Mouse (Mus musculus): ENCODE measurements at regions not wholly inside any gene's neighbourhood (a gene's known extent, or its start where the extent isn't known, plus 50 kb on each side); places are given as distances from the start of the nearest gene placed in this dataset.
A peak's percentile ranks its signal among the peaks of the same experiment; 100 is the strongest.

DNA sequence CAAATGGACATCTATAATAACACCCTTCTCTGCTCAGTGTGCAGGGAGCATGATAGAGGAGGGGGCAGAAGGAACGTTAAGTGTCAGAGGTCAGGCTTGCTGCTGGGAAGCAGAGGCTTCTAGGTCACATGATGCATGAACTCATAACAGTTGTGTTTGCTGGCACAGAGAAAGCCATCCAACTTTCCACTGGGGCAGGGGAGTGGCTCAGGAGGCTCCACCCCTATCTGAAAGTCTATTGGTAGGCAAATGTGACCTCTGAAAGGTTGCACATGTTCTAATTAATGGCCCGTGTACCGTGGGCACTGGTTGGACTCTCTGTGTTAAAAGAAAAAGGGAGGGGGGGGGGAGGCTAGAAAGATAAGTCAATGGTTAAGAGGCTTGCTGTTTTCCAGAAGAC lies 224.6 kb downstream of the Slc16a7 start:
- DNase-seq (ENCODE audit: low spot score in 2 of 2): no peak

DNA sequence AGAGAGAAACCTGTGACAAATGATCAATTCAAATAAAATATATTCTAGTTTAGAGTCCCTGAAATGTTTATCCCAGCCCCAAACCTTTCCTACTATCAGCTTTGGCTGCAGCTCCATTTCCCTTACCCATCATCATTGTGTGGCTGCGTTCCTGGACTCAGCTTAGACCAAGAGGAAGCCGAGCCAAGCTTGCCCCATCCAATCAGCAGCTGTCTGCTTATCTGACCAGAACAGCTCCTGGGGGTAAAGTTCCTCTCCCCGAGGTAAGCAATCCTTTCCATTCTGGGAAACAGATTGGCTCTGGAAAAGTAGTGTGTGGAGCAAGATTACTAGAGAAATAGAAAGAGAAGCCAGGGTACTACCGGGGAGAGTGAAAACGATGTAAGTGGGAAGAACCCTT lies 228.2 kb downstream of the Slc16a7 start:
- DNase-seq (ENCODE audit: low spot score in 2 of 2): no peak

DNA sequence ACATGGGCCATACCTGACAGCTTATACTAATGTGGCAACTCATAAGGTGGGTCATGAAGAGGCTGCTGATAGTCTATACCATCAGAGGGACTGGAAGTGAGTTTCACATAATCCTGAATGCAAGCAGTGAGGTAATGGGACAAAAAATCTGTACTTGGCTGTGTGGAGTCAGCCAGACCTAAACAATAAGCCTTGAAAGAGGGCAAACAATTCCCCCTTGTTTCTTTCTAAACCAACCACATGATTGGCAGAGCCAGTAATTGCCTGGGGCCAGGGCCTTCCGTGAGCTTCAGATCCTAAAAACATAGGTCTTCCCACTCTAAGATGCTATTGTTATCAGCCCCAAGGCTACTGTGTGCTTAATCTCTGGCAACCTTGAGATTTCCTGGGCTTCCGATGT lies 240.5 kb downstream of the Slc16a7 start:
- no peak for DNase-seq (ENCODE audit: low spot score in 2 of 2)

DNA sequence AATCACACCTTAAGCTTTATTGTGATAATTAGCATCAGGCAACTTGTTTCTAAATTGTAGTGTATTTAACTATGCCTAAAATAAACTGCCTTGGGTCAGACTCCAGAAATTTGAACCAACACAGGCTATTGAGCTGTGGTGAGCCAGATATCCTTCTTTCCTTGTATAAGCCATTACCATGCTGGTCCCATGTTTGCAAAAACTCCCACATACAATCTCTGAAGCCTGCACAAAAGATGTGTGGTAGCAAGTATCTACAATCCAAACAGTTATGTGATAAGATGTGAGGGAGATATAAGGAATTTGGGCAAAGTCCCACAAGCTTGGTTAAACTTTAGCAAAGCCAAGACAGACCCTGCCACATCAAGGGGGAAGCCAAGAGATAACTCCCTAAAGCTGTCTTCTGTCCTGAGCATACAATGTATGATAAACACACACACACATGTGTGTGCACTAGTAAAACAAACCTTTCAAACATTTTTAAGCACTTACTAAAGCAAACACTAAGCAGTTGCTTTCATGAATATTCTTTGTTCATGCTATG lies 242.0 kb downstream of the Slc16a7 start:
- DNase-seq (ENCODE audit: low spot score in 2 of 2): no peak

DNA sequence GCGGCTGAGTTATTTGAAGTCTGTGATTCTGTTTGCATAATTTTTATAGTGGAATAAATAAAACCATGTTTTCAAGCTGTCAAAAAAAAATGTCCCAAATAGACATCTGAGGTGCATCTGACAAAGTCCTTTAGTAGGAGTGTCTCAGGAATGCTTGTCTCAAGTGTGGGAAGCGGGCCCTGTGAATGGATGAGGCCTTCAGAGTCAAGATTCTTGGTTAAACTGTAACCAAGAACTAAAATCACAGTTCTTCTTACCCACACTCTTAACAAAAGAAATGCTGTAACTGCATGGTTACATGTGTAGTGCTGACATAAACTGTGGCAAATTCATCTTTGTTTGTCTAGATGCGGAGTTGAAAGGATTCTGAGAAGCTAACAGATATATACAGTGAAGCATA lies 242.9 kb downstream of the Slc16a7 start:
- no peak for DNase-seq (ENCODE audit: low spot score in 2 of 2)

DNA sequence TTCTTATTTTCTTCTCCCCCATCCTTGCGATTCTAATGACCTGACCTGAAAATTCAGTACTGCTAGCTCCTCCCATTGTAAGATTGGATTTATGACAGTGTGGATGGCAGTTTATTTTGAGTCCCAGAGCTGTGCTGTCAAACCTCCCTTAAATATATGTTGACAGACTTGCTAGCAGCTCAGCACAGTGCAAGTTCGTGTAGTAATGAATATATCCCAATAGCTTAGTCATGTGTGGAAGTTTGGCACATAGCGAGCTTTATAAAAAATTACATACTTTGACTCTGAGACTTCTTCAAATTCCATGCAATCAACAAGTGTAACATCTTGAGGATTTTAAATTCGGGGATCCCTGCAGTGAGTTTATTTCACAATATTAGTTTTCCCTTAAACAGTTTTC lies 243.5 kb downstream of the Slc16a7 start:
- DNase-seq (ENCODE audit: low spot score in 2 of 2): no peak

DNA sequence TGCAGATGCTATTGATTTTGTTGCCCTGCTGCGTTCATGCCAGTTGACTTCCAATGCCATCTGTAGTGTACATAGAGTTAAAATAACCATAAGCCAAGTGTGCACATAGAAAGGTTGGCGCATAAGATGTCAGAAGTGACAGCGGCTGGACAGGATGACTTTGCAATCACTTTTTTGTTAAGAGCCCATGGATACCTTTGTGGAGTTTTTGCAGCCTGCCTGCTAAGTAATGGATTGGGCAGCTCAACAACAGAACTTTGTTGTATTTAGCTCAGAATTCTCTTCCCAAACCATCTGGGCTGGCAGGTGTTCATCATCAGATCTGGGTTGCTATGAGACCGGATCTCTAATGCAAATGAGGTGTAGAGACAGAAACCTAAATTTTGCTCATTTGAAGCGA lies 267.5 kb downstream of the Slc16a7 start:
- DNase-seq (ENCODE audit: low spot score in 2 of 2): no peak

DNA sequence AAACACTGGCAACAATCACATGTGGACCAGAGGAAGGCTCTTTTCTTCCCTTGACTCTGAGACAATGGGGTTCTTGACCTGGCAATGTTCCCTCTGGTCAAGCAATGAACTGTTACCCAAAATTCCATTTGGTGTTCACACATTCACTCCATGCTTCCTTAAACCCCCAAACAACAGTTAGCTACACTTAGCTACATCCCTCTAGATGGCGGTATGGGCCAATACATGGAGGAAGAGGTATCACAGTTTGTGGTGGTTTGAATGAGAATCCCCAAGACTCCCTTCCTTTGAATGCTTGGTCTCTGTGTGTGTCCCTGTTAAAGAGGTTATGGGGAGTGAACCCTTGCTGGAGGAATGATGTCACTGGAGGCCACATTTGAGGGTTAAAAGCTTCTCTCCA lies 274.9 kb downstream of the Slc16a7 start:
- no peak for DNase-seq (ENCODE audit: low spot score in 2 of 2)

DNA sequence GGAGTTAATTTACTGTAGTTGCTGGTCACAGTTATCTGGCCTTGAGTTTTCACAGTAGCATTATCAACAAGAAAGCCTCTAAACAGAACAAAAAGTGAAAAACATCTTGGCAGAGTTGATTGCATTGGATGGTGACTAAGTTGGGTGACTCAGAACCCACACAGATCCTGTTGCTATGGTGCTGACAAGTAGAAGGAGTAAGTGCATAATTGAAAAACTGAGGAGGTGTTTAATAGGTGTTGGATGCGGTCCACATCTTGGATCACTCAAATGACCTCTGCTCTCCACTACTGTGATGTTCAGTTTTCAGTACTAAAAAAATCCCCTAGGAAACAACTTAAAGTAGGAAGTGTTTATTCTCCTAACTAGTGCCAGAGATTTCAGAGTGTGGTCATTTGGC lies 280.3 kb downstream of the Slc16a7 start:
- no peak for DNase-seq (ENCODE audit: low spot score in 2 of 2)

DNA sequence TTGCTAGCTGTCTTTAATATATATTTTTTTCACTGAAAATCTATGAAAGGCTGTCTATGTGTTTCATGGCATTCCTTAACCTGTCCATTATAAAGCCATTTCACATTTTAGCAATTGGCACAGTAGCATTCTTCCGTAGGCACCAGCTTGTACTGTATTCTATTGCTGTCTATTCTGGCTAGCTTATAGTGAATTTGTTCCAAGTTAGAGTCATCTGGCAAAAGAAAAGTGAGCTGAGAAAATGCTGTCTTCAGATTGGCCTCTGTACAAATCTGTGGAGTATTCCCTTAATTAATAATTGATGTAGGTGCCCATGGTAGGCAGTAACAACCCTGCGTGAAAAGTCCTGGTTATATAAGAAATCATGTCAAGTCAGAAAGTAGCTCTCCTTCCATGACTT lies 304.3 kb downstream of the Slc16a7 start:
- no peak for DNase-seq (ENCODE audit: low spot score in 2 of 2)

DNA sequence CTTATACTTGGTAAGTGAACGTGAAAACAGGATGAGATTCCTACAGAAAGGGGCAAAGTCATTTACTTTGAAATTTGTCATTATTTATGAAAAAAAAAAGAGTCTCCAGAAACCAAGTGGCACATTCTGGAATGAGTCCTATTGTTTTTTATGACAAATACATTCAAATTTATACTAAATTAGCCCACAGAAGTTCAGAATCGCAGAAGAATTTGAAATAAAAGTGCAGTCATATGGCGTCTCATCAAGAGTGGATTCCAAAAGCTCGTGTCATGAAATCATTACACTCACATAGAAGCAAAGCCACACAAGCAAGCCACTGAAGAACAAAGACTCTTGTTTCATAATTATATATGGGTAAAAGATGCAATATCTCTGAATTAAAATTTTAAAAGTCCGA lies 316.9 kb downstream of the Slc16a7 start:
- DNase-seq (ENCODE audit: low spot score in 2 of 2): no peak

DNA sequence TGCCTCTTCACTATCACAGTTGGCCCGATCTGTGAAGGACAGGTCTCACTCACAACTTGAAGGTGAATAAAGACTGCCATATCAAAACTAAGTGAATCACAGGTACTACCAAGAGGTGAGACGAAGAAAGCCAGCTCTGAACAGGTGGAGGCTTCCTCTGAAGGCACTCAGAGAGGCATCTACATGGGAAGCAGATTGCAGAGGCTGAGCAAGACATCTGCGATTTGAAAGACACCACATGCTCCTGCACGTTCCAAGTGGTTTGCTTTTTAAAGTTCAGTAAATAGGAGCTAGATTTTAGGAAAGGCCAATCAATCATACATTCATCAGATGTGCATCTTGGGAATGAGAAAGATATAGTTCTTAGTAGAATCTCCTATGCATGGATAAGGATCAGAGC lies 319.0 kb downstream of the Slc16a7 start:
- no peak for DNase-seq (ENCODE audit: low spot score in 2 of 2)

DNA sequence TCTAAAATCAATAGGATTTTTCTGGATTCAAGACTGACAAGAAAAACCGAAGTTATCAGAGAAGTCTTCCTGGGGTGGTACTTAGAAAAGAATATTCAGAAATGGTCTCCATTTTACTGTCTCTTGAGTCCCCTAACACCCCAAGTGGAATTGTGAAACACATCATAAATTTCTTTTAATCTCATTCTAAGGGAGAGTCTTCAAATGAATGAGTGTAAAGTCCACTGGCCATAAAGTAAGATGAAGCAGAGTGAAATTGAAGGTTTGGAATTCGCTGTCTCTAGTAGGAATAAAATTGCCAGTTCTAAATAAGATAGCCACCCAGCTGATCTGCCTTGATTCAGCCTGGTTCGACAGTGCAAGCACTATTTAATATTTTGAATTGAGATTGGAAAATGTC lies 350.0 kb downstream of the Slc16a7 start:
- DNase-seq (ENCODE audit: low spot score in 2 of 2): no peak

DNA sequence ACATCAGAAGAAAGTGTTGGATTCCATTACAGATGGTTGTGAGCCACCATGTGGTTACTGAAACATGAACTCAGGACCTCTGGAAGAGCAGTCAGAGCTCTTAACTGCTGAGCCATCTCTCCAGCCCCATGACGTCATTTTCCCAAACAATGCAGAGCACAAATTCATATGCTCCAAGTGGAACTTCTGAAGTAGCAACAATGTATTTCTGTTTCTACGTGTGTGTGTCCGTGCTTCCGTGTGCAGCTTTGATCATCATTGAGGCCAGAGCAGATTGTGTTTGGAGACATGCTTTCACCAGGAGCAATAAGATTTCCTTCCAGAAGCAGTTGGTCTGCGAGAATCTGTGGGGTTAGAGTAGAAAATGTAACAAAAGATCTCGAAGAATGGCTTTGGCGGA lies 353.6 kb downstream of the Slc16a7 start:
- DNase-seq (ENCODE audit: low spot score in 2 of 2): no peak

DNA sequence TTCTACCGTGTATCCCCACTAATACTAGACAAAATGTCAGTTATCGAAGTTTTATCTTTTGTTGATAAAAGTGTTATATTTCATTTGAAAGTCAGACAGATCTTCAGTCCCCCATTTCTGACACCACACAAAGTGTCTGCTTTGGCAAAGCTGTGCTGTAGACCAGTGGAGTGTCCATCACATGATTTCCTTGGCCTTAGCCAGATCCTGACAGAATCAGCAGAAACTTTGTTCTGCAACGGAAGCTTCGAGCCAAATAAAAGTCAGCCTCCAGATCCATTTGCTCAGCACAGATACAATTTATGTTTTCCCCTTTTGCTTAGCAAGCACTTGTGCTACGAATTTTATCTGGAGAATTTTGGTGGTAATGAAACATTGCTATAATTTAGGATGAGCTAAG lies 360.9 kb downstream of the Slc16a7 start:
- peak in 1 of 2 experiments; percentile 1 for DNase-seq (ENCODE audit: low spot score in 2 of 2)

DNA sequence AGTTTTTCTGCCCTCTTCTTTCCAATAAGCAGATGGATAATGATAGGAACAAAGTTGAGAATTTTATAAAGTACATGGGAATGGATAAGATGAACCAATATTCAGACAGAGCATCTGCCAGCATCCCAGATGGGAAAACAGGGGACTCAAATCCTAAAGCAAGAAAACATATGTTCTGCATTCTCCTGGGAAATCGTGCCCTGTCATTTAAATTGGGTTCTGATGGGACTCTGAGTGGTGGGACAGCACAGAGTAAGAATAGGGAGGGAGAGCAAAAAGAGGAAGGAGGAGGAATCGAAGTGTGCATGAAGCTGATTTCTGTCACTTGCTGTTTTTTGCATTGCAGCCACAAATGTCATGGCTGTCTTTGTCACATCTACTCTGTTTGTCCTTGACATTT lies 362.4 kb downstream of the Slc16a7 start:
- no peak for DNase-seq (ENCODE audit: low spot score in 2 of 2)

Data from urinary bladder, postnatal 36 days (tissue).